Comparison of ENCODE assay signal across 13 mouse cellular contexts in the genomic region with DNA sequence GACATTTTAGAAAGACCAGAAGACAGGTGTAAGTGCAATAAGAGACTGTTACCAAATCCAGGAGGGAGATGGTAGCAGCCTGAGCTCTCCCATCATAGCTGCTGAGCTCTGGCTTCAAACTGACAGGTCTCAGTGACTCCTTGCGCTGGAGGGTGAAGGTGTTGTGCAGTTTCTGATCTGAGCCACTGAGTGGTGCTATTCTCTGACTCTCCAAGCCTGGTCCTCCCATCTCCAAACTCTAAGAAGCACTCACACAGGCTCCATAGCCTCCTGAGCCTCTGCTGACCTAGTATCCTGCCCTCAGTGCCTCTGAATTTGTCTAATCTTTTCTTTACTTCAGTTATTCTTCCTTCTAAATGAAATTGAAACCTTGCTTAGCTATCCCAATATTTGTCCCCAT. TPM values are rescaled to one million over a fixed set of nuclear protein-coding genes. Genes with fewer than 3 reads are reported as not detected.
DNase-seq lines count a peak whose midpoint lies in the region; ATAC-seq and TF ChIP-seq lines count a peak whose summit lies in the region.
"Had no signal": no experiment of that assay in that cellular context is flagged by ENCODE, and none has a peak within 500 bp of the region (broad histone marks: within the 10 kb centered on the region; RNA-seq: fewer than 3 reads in every experiment).

No protein-coding gene starts in this region.

- intact Hi-C loops in left cerebral cortex, adult 2 months (cut with DNase I) = no loop called here

- H3K9ac ChIP-seq in ES-Bruce4 (ENCODE audit: low read depth, poor library complexity, severe bottlenecking) = no peak overlapping the region
- H3K9ac ChIP-seq: intestine, embryonic 15.5 days had no signal

- no peaks in the 10 kb centered on the region for H3K36me3 ChIP-seq in ES-Bruce4 (ENCODE audit: control insufficient read depth, insufficient read depth, low read length, poor library complexity, severe bottlenecking)
- H3K36me3 ChIP-seq: intestine, embryonic 15.5 days had no signal

- no peaks in the 10 kb centered on the region for H3K9me3 ChIP-seq in ES-Bruce4 (replicated peaks; ENCODE audit: control insufficient read depth, insufficient read depth, low read length, poor library complexity, severe bottlenecking)
- H3K9me3 ChIP-seq: intestine, embryonic 15.5 days had no signal

- H3K4me1 ChIP-seq in cerebellum, adult 2 months (ENCODE audit: control insufficient read depth, insufficient read depth, low read length) = no peaks in the 10 kb centered on the region
- H3K4me1 ChIP-seq in ES-Bruce4 (ENCODE audit: control insufficient read depth, insufficient read depth, low read length) = no peaks in the 10 kb centered on the region
- H3K4me1 ChIP-seq: intestine, embryonic 15.5 days had no signal

- peak; percentile 46 to 77 for ATAC-seq in hematopoietic stem cell, adult 5-6 weeks (replicated peaks in 1 of 2; ENCODE audit: insufficient read depth in 1 of 2, low FRiP score in 2 of 2, low TSS enrichment in 1 of 2, low read depth in 1 of 2, poor library complexity in 2 of 2, severe bottlenecking in 2 of 2)
- ATAC-seq: intestine, embryonic 15.5 days had no signal

- WGBS in cerebellum, adult 2 months = 25% methylated on average over 1 of the region's 1 CpGs

- no peak for DNase-seq in cerebellum, adult 2 months
- no peak for DNase-seq in cerebellum, adult 9-11 months
- DNase-seq in left cerebral cortex, adult 2 months (ENCODE audit: extremely low spot score in 1 of 2, low spot score in 2 of 2) = no peak
- DNase-seq in left cerebral cortex, adult 9 months (ENCODE audit: low spot score in 2 of 2) = no peak
- DNase-seq in urinary bladder, postnatal 25 days (ENCODE audit: low spot score) = no peak
- no peak for DNase-seq in spleen, postnatal 14 days (ENCODE audit: low spot score in 2 of 2)
- DNase-seq: heart, adult 11 months; spleen, adult 18-20 months had no signal

- no peak overlapping the region for H3K4me3 ChIP-seq in cerebellum, adult 2 months (replicated peaks; ENCODE audit: insufficient read depth, low read depth, low read length)
- no peak overlapping the region for H3K4me3 ChIP-seq in left cerebral cortex, adult 2 months
- no peak overlapping the region for H3K4me3 ChIP-seq in ES-Bruce4 (ENCODE audit: low read depth, low read length)
- H3K4me3 ChIP-seq: intestine, embryonic 15.5 days had no signal

- TF ChIP-seq POLR2A in cerebellum, adult 2 months (IDR thresholded peaks at IDR 0.05; ENCODE audit: borderline replicate concordance, insufficient read depth, low read length) = no peak
- TF ChIP-seq POLR2A in ES-Bruce4 (IDR thresholded peaks at IDR 0.05; ENCODE audit: insufficient read depth, low read length) = no peak

- no peaks in the 10 kb centered on the region for H3K27me3 ChIP-seq in cerebellum, adult 2 months (ENCODE audit: control insufficient read depth, insufficient read depth, low read length)
- H3K27me3 ChIP-seq in ES-Bruce4 (ENCODE audit: control insufficient read depth, insufficient read depth, low read length, poor library complexity, severe bottlenecking) = no peaks in the 10 kb centered on the region; the same call in 1 of the 2 replicates
- H3K27me3 ChIP-seq: intestine, embryonic 15.5 days had no signal

- no peak for TF ChIP-seq EP300 in ES-Bruce4 (IDR thresholded peaks at IDR 0.05; ENCODE audit: insufficient read depth, low read depth, low read length)

- no peak overlapping the region for H3K27ac ChIP-seq in cerebellum, adult 2 months (ENCODE audit: insufficient read depth, low read length)
- no peak overlapping the region for H3K27ac ChIP-seq in left cerebral cortex, adult 2 months
- H3K27ac ChIP-seq in ES-Bruce4 (ENCODE audit: insufficient read depth, low read length) = no peak overlapping the region
- H3K27ac ChIP-seq: intestine, embryonic 15.5 days had no signal

- TF ChIP-seq CTCF in cerebellum, adult 2 months (IDR thresholded peaks at IDR 0.05; ENCODE audit: borderline replicate concordance, insufficient read depth, low read depth, low read length) = peak; percentile 62
- TF ChIP-seq CTCF in left cerebral cortex, adult 2 months (IDR thresholded peaks at IDR 0.05) = peak; percentile 49
- peak; percentile 76 for TF ChIP-seq CTCF in ES-Bruce4 (IDR thresholded peaks at IDR 0.05; ENCODE audit: low read depth, low read length)

RNA-seq across cellular contexts. Expression of a gene that starts 11.5 kb away (rescaled TPM):
- 391 and 398 TPM in 2 replicates for polyA plus RNA-seq in cerebellum, adult 2 months (2012; rRNA removed)
- 10 to 100 TPM; 11.1 to 14.8 TPM for total RNA-seq in left cerebral cortex, adult 2 months (2021)
- polyA plus RNA-seq in ES-Bruce4 (2011; ENCODE audit: insufficient read depth, insufficient read length, low read depth, missing spikeins) = 201 and 203 TPM in 2 replicates
- total RNA-seq in hematopoietic stem cell, adult 5-6 weeks (2017) = 29.1 and 78.4 TPM in 2 replicates

RNA-seq across cellular contexts. Expression of a gene that starts 38.3 kb away (rescaled TPM):
- polyA plus RNA-seq in cerebellum, adult 2 months (2012; rRNA removed) = 55.8 and 56.0 TPM in 2 replicates
- total RNA-seq in left cerebral cortex, adult 2 months (2021) = 10 to 100 TPM; 79.8 to 85.7 TPM
- polyA plus RNA-seq in ES-Bruce4 (2011; ENCODE audit: insufficient read depth, insufficient read length, low read depth, missing spikeins) = 47.9 and 51.9 TPM in 2 replicates
- total RNA-seq in hematopoietic stem cell, adult 5-6 weeks (2017) = 26.4 and 36.5 TPM in 2 replicates

RNA-seq across cellular contexts. Expression of a gene that starts 58.4 kb away (rescaled TPM):
- polyA plus RNA-seq in cerebellum, adult 2 months (2012; rRNA removed) = 66.6 and 74.6 TPM in 2 replicates
- total RNA-seq in left cerebral cortex, adult 2 months (2021) = 10 to 100 TPM; 35.3 to 39.2 TPM
- 40.2 and 49.3 TPM in 2 replicates for polyA plus RNA-seq in ES-Bruce4 (2011; ENCODE audit: insufficient read depth, insufficient read length, low read depth, missing spikeins)
- total RNA-seq in hematopoietic stem cell, adult 5-6 weeks (2017) = 24.9 and 59.6 TPM in 2 replicates

RNA-seq across cellular contexts. Expression of a gene that starts 58.8 kb away (rescaled TPM):
- polyA plus RNA-seq in cerebellum, adult 2 months (2012; rRNA removed) = not detected in 2 replicates
- 1 to 10 TPM in 1 of 2 experiments, not detected in 1; 2.1 TPM for total RNA-seq in left cerebral cortex, adult 2 months (2021)
- not detected in 2 replicates for polyA plus RNA-seq in ES-Bruce4 (2011; ENCODE audit: insufficient read depth, insufficient read length, low read depth, missing spikeins)
- total RNA-seq in hematopoietic stem cell, adult 5-6 weeks (2017) = 1.7 TPM in 1 of 2 replicates, not detected in the other
- polyA plus RNA-seq: embryonic facial prominence, embryonic 14.5 days; intestine, embryonic 15.5 days; limb, embryonic 11.5 days had no signal
